Mouse (Mus musculus): ENCODE data around the gene March6. TPM values are rescaled to one million over a fixed set of nuclear protein-coding genes. Genes with fewer than 3 reads are reported as not detected.

Gene March6
- total and polyA plus RNA-seq, 2 experiments, result 22.6 to 77.0 TPM

DNA sequence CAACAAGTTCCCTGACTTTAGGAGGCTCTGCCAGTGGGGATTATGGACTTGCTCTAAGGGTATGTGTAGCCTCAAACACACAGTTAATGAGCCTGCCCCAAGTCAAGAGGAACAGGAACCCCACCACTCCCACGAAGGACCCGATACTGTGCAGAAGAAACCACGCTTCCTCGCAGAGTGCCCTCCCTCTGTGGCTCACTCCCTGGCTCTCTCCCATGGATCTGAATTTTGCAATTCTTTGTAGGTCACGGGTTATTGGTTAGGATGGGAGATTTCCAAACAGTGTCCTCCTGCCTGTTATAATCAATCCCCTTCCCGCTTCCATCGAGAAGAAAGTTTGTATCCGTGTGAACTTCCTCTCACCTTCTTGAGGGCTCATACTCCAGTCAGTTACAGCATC is 40.1 kb upstream of the March6 start:
- H3K4me3 ChIP-seq (ENCODE audit: insufficient read depth, low read depth, low read length), result peak overlapping the region; percentile 4; the same call in 1 of the 2 replicates
- H3K36me3 ChIP-seq (ENCODE audit: control insufficient read depth, insufficient read depth, low read length), result no peaks in the 10 kb centered on the region
- DNase-seq (ENCODE audit: extremely low read depth, low read depth, low spot score), result peak; percentile 92
- H3K27ac ChIP-seq (replicated peaks; ENCODE audit: insufficient read depth, low read depth, low read length), result peak overlapping the region; percentile 92
- TF ChIP-seq POLR2A (IDR thresholded peaks at IDR 0.05; ENCODE audit: extremely low read depth, insufficient read depth, low read length) (no peak), CTCF (IDR thresholded peaks at IDR 0.05; ENCODE audit: low read depth, low read length) (no peak)
- peaks cover 12% of the 10 kb centered on the region; the same call in 1 of the 2 replicates for H3K79me2 ChIP-seq (ENCODE audit: control insufficient read depth, insufficient read depth, low read length)
- whole genome bisulfite sequencing, result 14% methylated on average over 8 of the region's 8 CpGs
- H3K9ac ChIP-seq (ENCODE audit: low read depth, low read length), result peak overlapping the region; percentile 43
- no peaks in the 10 kb centered on the region for H3K27me3 ChIP-seq (ENCODE audit: control insufficient read depth, insufficient read depth, low read length)
- peaks cover 25% of the 10 kb centered on the region for H3K4me1 ChIP-seq (ENCODE audit: control insufficient read depth, insufficient read depth, low read length)

DNA sequence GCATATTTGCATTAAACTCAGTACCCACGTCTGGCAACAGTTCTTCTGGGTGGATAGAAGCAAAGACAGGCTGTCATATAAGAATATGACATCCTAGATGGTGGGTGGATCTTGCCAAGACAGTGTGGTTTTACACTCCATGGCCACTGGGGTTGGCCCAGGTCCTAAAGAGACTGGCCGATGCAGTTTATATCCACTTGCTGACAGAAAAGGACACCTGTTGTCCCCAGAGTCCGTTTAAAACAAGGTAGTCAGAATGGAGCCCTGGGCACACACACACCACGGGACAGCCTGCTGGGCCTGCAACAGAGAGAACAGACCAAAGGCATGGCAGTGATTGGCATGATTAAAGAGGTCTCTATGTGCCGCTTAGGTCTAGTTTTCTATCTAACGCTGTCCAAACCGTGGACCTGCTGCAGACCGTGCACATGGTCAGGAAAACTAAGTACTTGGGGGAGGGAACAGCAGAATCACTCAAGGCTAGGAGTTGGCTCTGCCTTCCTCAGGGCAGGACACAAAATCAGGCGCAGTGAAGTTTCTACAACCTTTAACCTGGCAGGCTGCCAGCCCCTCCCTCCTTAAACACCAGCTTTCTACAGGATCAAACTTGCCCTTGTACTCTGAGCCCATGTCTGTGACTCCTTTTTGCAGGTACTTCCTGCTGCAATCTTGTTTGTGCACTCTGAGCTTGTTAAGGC is 38.6 kb upstream of the March6 start:
- H3K27ac ChIP-seq (replicated peaks; ENCODE audit: insufficient read depth, low read depth, low read length), result peak overlapping the region; percentile 89

DNA sequence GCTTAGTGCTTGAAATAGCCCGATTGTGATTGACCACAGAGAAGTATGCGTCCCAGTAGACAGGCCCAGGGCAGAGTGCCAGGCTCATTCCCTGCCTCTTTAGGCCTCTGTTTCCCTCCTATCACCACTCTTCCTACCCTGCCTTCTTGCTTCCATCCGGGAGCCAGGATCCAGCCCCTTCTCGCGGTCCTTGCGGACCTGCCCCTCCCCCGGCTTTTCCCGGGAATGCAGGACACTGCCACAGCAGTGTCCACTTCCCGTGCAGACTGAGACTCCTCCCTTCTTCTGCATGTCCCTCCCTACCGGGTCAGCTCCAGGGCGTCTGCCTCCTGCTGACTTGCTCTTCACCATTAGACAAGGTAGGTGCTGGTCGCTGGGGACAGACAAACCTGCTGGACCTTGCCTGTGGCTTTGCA is 37.7 kb upstream of the March6 start:
- no peaks in the 10 kb centered on the region; the same call in 1 of the 2 replicates for H3K79me2 ChIP-seq (ENCODE audit: control insufficient read depth, insufficient read depth, low read length)
- peak; percentile 95 for DNase-seq (ENCODE audit: extremely low read depth, low read depth, low spot score)
- 7% methylated on average over 12 of the region's 12 CpGs for whole genome bisulfite sequencing
- TF ChIP-seq CTCF (IDR thresholded peaks at IDR 0.05; ENCODE audit: low read depth, low read length) (no peak), POLR2A (IDR thresholded peaks at IDR 0.05; ENCODE audit: extremely low read depth, insufficient read depth, low read length) (peak; percentile 70; the same call in 1 of the 2 replicates)
- H3K4me1 ChIP-seq (ENCODE audit: control insufficient read depth, insufficient read depth, low read length), result peaks cover 38% of the 10 kb centered on the region
- H3K36me3 ChIP-seq (ENCODE audit: control insufficient read depth, insufficient read depth, low read length), result no peaks in the 10 kb centered on the region
- H3K27ac ChIP-seq (replicated peaks; ENCODE audit: insufficient read depth, low read depth, low read length), result peak overlapping the region; percentile 89
- peak overlapping the region; percentile 62 for H3K9ac ChIP-seq (ENCODE audit: low read depth, low read length)
- no peaks in the 10 kb centered on the region for H3K27me3 ChIP-seq (ENCODE audit: control insufficient read depth, insufficient read depth, low read length)
- H3K4me3 ChIP-seq (ENCODE audit: insufficient read depth, low read depth, low read length), result peak overlapping the region; percentile 42

More for the DNA sequence above, 38.6 kb upstream of the March6 start:
- Histone ChIP-seq H3K4me3 (ENCODE audit: insufficient read depth, low read depth, low read length) (peak overlapping the region; percentile 29), H3K4me1 (ENCODE audit: control insufficient read depth, insufficient read depth, low read length) (peaks cover 34% of the 10 kb centered on the region), H3K27me3 (ENCODE audit: control insufficient read depth, insufficient read depth, low read length) (no peaks in the 10 kb centered on the region), H3K36me3 (ENCODE audit: control insufficient read depth, insufficient read depth, low read length) (no peaks in the 10 kb centered on the region), H3K9ac (ENCODE audit: low read depth, low read length) (peak overlapping the region; percentile 43), H3K79me2 (ENCODE audit: control insufficient read depth, insufficient read depth, low read length) (peaks cover 4% of the 10 kb centered on the region; the same call in 1 of the 2 replicates)
- TF ChIP-seq POLR2A (IDR thresholded peaks at IDR 0.05; ENCODE audit: extremely low read depth, insufficient read depth, low read length), result no peak
- peak; percentile 13; the same call in 1 of the 2 replicates for TF ChIP-seq CTCF (IDR thresholded peaks at IDR 0.05; ENCODE audit: low read depth, low read length)
- WGBS, result 24% methylated on average over 9 of the region's 9 CpGs
- peak; percentile 98 for DNase-seq (ENCODE audit: extremely low read depth, low read depth, low spot score)

DNA sequence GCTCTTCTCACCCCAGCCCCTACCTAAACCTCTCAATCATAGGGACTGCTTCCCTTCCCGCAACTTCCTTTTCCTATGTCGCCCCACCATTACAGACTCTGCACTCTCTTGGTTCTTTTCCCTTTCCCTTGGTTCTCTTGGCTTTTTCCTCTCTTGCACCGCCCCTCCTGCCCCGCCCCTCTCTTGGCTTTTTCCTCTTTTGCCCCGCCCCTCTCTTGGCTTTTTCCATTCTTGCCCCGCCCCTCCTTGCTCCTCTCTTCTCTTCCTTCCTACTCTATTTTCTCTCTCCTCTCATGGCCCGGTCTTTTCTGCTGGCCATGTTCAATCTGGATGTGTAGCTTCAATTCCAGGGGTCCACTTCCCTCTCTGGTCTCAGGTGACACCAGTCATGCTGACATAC is 36.6 kb upstream of the March6 start:
- Histone ChIP-seq H3K27me3 (ENCODE audit: control insufficient read depth, insufficient read depth, low read length) (no peaks in the 10 kb centered on the region), H3K27ac (replicated peaks; ENCODE audit: insufficient read depth, low read depth, low read length) (no peak overlapping the region), H3K79me2 (ENCODE audit: control insufficient read depth, insufficient read depth, low read length) (no peaks in the 10 kb centered on the region; the same call in 1 of the 2 replicates), H3K4me1 (ENCODE audit: control insufficient read depth, insufficient read depth, low read length) (peaks cover 40% of the 10 kb centered on the region), H3K9ac (ENCODE audit: low read depth, low read length) (no peak overlapping the region), H3K36me3 (ENCODE audit: control insufficient read depth, insufficient read depth, low read length) (no peaks in the 10 kb centered on the region), H3K4me3 (ENCODE audit: insufficient read depth, low read depth, low read length) (no peak overlapping the region)
- TF ChIP-seq POLR2A (IDR thresholded peaks at IDR 0.05; ENCODE audit: extremely low read depth, insufficient read depth, low read length), result no peak
- no peak for TF ChIP-seq CTCF (IDR thresholded peaks at IDR 0.05; ENCODE audit: low read depth, low read length)
- WGBS, result 94% methylated on average over 4 of the region's 7 CpGs
- DNase-seq (ENCODE audit: extremely low read depth, low read depth, low spot score), result no peak

DNA sequence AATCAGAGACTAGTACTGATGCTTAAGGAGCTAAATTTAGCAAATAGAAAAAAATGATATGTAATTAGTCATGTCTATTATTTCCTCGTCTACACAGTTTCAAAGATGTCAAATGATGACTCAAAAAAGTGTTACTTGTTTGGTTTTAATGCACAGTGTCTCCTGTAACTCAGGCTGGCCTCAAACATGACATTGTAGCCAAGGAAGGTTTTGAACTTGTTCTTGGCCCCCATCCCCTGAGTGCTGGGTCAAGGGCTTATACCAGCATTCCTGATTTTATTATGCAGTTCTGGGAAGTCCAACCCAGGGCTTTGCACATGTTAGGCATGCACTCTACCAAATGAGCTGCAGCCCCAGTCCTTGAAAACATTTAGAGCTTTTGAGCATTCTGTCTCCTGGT is 34.9 kb upstream of the March6 start:
- no peak for DNase-seq (ENCODE audit: extremely low read depth, low read depth, low spot score)
- Histone ChIP-seq H3K4me3 (ENCODE audit: insufficient read depth, low read depth, low read length) (no peak overlapping the region), H3K9ac (ENCODE audit: low read depth, low read length) (no peak overlapping the region), H3K27ac (replicated peaks; ENCODE audit: insufficient read depth, low read depth, low read length) (0 out of 2 replicates have a peak overlapping the region, but pooled peaks have one; percentile 17), H3K4me1 (ENCODE audit: control insufficient read depth, insufficient read depth, low read length) (peaks cover 28% of the 10 kb centered on the region), H3K36me3 (ENCODE audit: control insufficient read depth, insufficient read depth, low read length) (no peaks in the 10 kb centered on the region), H3K27me3 (ENCODE audit: control insufficient read depth, insufficient read depth, low read length) (no peaks in the 10 kb centered on the region), H3K79me2 (ENCODE audit: control insufficient read depth, insufficient read depth, low read length) (no peaks in the 10 kb centered on the region)
- 84% methylated on average over 1 of the region's 1 CpGs for WGBS
- TF ChIP-seq CTCF (IDR thresholded peaks at IDR 0.05; ENCODE audit: low read depth, low read length), result no peak

DNA sequence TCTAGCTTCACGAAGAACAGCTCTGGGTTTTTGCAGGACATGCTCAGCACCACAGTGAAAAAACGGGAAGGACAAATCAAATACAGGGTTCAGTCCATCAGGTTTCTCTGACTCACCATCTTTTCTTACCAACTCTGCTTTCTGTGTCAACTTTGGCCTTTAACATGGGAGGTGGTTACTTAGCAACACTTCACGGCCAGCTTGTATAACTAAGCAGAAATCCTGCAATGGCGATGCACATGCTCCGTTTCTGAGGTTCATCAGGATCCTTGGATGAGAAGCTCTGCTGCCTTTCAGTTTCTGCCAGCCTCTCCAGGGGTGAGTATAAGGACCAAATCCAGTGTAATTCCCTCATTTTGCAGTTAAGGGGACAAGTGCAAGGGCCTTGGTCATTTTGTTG is 34.3 kb upstream of the March6 start, which contains the start of gene Cmbl:
TSS of gene Cmbl (plus strand) at position 206 of the 400 bp plus-strand sequence.
- Histone ChIP-seq H3K9ac (ENCODE audit: low read depth, low read length) (no peak within 1 kb of the TSS), H3K36me3 (ENCODE audit: control insufficient read depth, insufficient read depth, low read length) (no peaks in the 10 kb centered on the region), H3K4me1 (ENCODE audit: control insufficient read depth, insufficient read depth, low read length) (peaks cover 22% of the 10 kb centered on the region), H3K79me2 (ENCODE audit: control insufficient read depth, insufficient read depth, low read length) (no peaks in the 10 kb centered on the region), H3K27ac (replicated peaks; ENCODE audit: insufficient read depth, low read depth, low read length) (peak within 1 kb of the TSS; percentile 77), H3K4me3 (ENCODE audit: insufficient read depth, low read depth, low read length) (no peak within 1 kb of the TSS), H3K27me3 (ENCODE audit: control insufficient read depth, insufficient read depth, low read length) (no peaks in the 10 kb centered on the region)
- DNase-seq (ENCODE audit: extremely low read depth, low read depth, low spot score), result no peak
- 44% methylated on average over 5 of the region's 5 CpGs for WGBS
- TF ChIP-seq POLR2A (IDR thresholded peaks at IDR 0.05; ENCODE audit: extremely low read depth, insufficient read depth, low read length), result no peak
- TF ChIP-seq CTCF (IDR thresholded peaks at IDR 0.05; ENCODE audit: low read depth, low read length), result no peak

All from liver, adult 2 months (tissue).